Mouse (Mus musculus): ENCODE results near the gene Fign. TPM values are rescaled to one million over a fixed set of nuclear protein-coding genes. Genes with fewer than 3 reads are reported as not detected.

Fign gene
- total and polyA plus RNA-seq, 2 experiments = 1.9 to 2.1 TPM

GRCm38 (mm10) chr2:64108040-64108439 lies 10.2 kb upstream of the Fign start:
- no peaks in the 10 kb centered on the region for H3K36me3 ChIP-seq (ENCODE audit: control insufficient read depth, insufficient read depth, low read length)

DNA sequence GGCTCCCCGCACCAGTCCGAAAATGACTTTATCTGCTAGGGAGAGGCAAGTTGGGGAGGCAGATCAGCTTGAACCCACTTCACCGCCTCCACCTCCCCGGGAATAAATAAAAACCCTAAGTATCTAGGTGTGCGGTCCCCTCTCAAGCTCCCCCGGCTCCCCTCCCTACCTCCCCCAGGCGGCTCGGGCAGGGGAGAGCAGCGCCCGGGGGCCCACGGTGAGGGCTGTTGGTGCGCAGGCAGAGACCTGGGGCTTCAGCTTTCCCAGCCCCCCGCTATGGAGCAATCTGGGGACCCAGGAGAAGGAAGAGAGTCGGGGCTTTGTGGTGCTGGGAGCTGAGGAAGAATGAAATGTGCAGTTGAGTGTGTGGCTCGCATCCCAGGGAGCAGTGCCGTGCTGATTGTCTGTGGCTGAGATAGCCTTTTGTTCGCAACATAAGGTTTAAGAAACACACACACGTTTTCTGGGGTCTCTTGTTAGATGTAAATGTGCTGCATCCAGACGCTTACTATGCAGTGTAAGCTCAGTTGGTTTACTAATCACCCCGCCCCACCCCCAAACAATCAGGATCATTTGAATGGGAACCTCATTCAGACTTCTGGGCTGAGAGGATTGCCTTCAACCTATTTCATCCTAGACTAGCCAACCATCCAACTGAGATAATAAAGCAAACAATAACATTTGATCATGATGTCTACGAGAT lies 931 bp upstream of the Fign start:
- Histone ChIP-seq H3K4me3 (ENCODE audit: insufficient read depth, low read depth, low read length) (peak overlapping the region; percentile 70), H3K4me1 (ENCODE audit: control insufficient read depth, insufficient read depth, low read length) (peaks cover 10% of the 10 kb centered on the region; the same call in 1 of the 2 replicates), H3K27ac (replicated peaks; ENCODE audit: insufficient read depth, low read depth, low read length) (peak overlapping the region; percentile 21), H3K79me2 (ENCODE audit: control insufficient read depth, insufficient read depth, low read length) (no peaks in the 10 kb centered on the region), H3K36me3 (ENCODE audit: control insufficient read depth, insufficient read depth, low read length) (no peaks in the 10 kb centered on the region), H3K27me3 (ENCODE audit: control insufficient read depth, insufficient read depth, low read length) (no peaks in the 10 kb centered on the region), H3K9ac (ENCODE audit: low read depth, low read length) (peak overlapping the region; percentile 87)
- 11% methylated on average over 21 of the region's 21 CpGs for WGBS
- DNase-seq (ENCODE audit: extremely low read depth, low read depth, low spot score) = peak; percentile 41
- TF ChIP-seq CTCF (IDR thresholded peaks at IDR 0.05; ENCODE audit: low read depth, low read length) (peak; percentile 33; the same call in 1 of the 2 replicates), POLR2A (IDR thresholded peaks at IDR 0.05; ENCODE audit: extremely low read depth, insufficient read depth, low read length) (no peak)

More at GRCm38 (mm10) chr2:64108040-64108439, 10.2 kb upstream of the Fign start:
- H3K4me3 ChIP-seq (ENCODE audit: insufficient read depth, low read depth, low read length) = no peak overlapping the region
- TF ChIP-seq CTCF (IDR thresholded peaks at IDR 0.05; ENCODE audit: low read depth, low read length) = no peak
- no peak for TF ChIP-seq POLR2A (IDR thresholded peaks at IDR 0.05; ENCODE audit: extremely low read depth, insufficient read depth, low read length)
- H3K79me2 ChIP-seq (ENCODE audit: control insufficient read depth, insufficient read depth, low read length) = no peaks in the 10 kb centered on the region
- H3K4me1 ChIP-seq (ENCODE audit: control insufficient read depth, insufficient read depth, low read length) = no peaks in the 10 kb centered on the region
- H3K9ac ChIP-seq (ENCODE audit: low read depth, low read length) = no peak overlapping the region
- H3K27ac ChIP-seq (replicated peaks; ENCODE audit: insufficient read depth, low read depth, low read length) = no peak overlapping the region
- H3K27me3 ChIP-seq (ENCODE audit: control insufficient read depth, insufficient read depth, low read length) = no peaks in the 10 kb centered on the region
- 85% methylated on average over 8 of the region's 8 CpGs for WGBS
- DNase-seq (ENCODE audit: extremely low read depth, low read depth, low spot score) = no peak

DNA sequence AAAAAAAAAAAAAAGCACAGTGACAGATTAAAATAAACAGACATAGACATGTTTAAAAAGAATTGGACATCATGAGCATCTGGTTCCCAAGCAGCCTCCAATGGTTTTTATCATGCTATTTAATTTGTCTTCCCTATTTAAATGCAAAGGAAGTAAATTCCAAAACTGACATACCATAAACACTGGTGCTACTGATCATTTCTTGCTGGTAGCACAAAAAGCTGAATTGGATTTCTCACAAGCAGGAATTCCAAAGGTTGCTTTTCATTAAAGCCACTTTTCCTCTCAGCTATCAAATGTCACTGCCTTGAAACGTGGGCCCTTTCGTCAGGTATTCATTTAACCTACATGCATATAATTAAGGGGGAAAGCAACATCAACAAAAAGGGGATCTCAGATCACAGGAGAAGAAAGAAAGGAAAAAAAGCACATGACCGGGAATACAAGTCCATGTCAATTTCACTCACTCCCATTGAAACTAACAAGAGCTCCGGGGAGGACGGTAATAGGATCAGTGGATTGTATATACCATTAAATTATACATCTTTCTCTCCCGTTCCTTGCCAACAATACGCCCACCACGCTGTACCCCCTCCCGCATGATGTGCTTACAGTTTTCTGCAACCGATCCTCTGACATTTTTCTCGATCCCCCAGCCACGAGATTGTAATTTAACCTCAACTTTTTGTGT lies 972 bp downstream of the Fign start:
- H3K27ac ChIP-seq (replicated peaks; ENCODE audit: insufficient read depth, low read depth, low read length) = peak overlapping the region; percentile 46
- H3K36me3 ChIP-seq (ENCODE audit: control insufficient read depth, insufficient read depth, low read length) = no peaks in the 10 kb centered on the region
- WGBS = under 1% methylated on average over 12 of the region's 12 CpGs
- TF ChIP-seq CTCF (IDR thresholded peaks at IDR 0.05; ENCODE audit: low read depth, low read length) (no peak), POLR2A (IDR thresholded peaks at IDR 0.05; ENCODE audit: extremely low read depth, insufficient read depth, low read length) (no peak)
- peak; percentile 68 for DNase-seq (ENCODE audit: extremely low read depth, low read depth, low spot score)
- H3K9ac ChIP-seq (ENCODE audit: low read depth, low read length) = peak overlapping the region; percentile 60
- peaks cover 3% of the 10 kb centered on the region; the same call in 1 of the 2 replicates for H3K79me2 ChIP-seq (ENCODE audit: control insufficient read depth, insufficient read depth, low read length)
- H3K4me1 ChIP-seq (ENCODE audit: control insufficient read depth, insufficient read depth, low read length) = peaks cover 10% of the 10 kb centered on the region; the same call in 1 of the 2 replicates
- H3K27me3 ChIP-seq (ENCODE audit: control insufficient read depth, insufficient read depth, low read length) = no peaks in the 10 kb centered on the region
- peak overlapping the region; percentile 48 for H3K4me3 ChIP-seq (ENCODE audit: insufficient read depth, low read depth, low read length)

- Histone ChIP-seq H3K36me3 (ENCODE audit: control insufficient read depth, insufficient read depth, low read length) (no peaks in the 10 kb centered on the region), H3K4me3 (ENCODE audit: insufficient read depth, low read depth, low read length) (peak overlapping the region; percentile 28; the same call in 1 of the 2 replicates), H3K9ac (ENCODE audit: low read depth, low read length) (no peak overlapping the region), H3K4me1 (ENCODE audit: control insufficient read depth, insufficient read depth, low read length) (peaks cover 10% of the 10 kb centered on the region; the same call in 1 of the 2 replicates), H3K79me2 (ENCODE audit: control insufficient read depth, insufficient read depth, low read length) (peaks cover 3% of the 10 kb centered on the region; the same call in 1 of the 2 replicates), H3K27ac (replicated peaks; ENCODE audit: insufficient read depth, low read depth, low read length) (no peak overlapping the region), H3K27me3 (ENCODE audit: control insufficient read depth, insufficient read depth, low read length) (no peaks in the 10 kb centered on the region)
- 31% methylated on average over 5 of the region's 5 CpGs for WGBS
- peak; percentile 43 for DNase-seq (ENCODE audit: extremely low read depth, low read depth, low spot score)
- no peak for TF ChIP-seq CTCF (IDR thresholded peaks at IDR 0.05; ENCODE audit: low read depth, low read length)
- TF ChIP-seq POLR2A (IDR thresholded peaks at IDR 0.05; ENCODE audit: extremely low read depth, insufficient read depth, low read length) = no peak
Measured at GRCm38 (mm10) chr2:64096176-64096575, 1.7 kb downstream of the Fign start.

DNA sequence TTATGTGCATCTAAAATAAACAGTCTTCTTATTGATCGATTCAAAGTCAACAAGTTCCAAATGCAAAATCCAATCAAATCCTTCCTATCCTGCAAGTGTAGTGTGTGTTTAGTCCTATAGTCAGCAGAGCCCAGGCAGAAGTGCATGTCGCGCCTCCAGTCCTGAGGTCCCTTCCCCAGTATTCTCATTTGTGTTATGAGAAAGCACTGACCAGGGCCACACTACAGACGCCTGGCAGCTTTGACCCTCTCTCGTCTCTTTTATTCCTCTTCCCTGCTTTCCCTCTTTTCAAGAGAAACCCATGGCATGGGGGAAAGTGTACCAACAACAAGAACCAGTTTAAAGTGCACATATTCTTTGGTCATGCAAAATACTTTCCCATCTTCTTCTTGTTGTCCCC lies 2.3 kb downstream of the Fign start:
- H3K4me3 ChIP-seq (ENCODE audit: insufficient read depth, low read depth, low read length) = no peak overlapping the region
- peak overlapping the region; percentile 17 for H3K27ac ChIP-seq (replicated peaks; ENCODE audit: insufficient read depth, low read depth, low read length)
- H3K27me3 ChIP-seq (ENCODE audit: control insufficient read depth, insufficient read depth, low read length) = no peaks in the 10 kb centered on the region
- peak overlapping the region; percentile 33; the same call in 1 of the 2 replicates for H3K9ac ChIP-seq (ENCODE audit: low read depth, low read length)
- H3K36me3 ChIP-seq (ENCODE audit: control insufficient read depth, insufficient read depth, low read length) = no peaks in the 10 kb centered on the region
- peaks cover 10% of the 10 kb centered on the region; the same call in 1 of the 2 replicates for H3K4me1 ChIP-seq (ENCODE audit: control insufficient read depth, insufficient read depth, low read length)
- WGBS = 28% methylated on average over 5 of the region's 5 CpGs
- peak; percentile 66 for DNase-seq (ENCODE audit: extremely low read depth, low read depth, low spot score)
- peaks cover 3% of the 10 kb centered on the region; the same call in 1 of the 2 replicates for H3K79me2 ChIP-seq (ENCODE audit: control insufficient read depth, insufficient read depth, low read length)
- no peak for TF ChIP-seq POLR2A (IDR thresholded peaks at IDR 0.05; ENCODE audit: extremely low read depth, insufficient read depth, low read length)
- TF ChIP-seq CTCF (IDR thresholded peaks at IDR 0.05; ENCODE audit: low read depth, low read length) = no peak
